Mouse (Mus musculus): Measurements from ENCODE around the gene Crbn.

The Crbn gene

DNA sequence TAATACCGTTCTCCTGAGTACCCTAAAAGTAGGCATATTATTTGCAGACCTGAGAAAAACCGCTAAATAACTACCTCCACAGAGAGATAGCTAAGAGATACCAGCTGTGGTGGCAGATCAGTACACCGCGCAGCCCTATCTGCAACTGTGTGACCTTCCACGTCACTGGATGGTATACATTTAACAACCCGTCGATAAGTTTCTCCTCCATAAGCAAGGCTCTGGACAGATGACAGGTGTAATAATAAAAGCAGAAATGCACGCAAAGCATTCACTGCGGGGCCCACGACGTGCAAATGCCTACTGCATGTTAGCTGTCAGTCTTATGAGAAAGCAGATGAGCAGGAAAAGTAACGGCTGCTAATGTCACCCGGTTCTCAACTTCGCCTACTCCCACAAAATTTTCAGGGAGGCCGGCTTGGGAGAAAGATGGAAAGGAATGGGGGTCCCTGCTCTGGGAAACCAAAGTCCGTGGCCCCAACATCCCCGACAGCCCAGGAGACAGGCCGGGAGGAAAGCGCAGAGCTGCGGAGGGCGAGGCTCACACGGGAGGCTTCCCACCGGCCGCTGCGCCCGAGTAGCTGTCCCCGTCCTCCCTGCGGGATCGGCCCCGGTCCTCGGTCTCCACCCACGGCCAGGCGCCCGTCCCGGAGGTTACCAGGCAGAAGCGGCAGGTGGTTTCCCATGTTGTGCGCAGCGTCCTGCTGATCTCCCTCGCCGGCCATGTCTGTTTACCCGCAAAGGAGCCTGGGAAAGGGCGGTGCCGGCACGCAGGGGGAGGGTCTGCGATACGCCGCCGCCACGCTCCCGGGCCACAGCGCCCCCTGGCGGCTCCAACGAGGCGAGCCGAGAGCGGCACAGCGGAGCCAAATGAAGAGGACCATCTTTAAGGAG is at the start of gene Crbn:
Gene Crbn (minus strand): TSS at position 745 of the 894 bp plus-strand sequence.
- DNase-seq (ENCODE audit: low spot score) = peak; percentile 88

DNA sequence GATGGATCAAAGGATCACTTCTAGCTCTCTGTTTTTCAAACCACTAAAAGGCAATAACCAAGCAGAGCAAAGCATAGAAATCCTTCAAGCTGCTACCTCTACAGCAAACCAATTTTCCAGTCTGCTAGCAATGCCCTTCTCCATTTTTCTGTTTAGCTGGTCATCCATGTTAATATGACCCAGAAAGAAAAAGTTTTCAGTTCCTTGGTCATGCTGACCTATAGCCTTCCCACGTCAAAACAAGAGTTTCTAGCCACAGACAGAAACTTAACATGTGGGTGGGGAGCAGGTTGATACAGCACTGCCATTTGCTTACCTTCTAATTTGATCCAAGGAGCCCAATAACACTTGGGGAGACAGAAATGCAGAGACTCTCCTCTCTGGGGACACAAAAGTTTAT is 40.3 kb upstream of the Crbn start:
- DNase-seq (ENCODE audit: low spot score) = no peak

DNA sequence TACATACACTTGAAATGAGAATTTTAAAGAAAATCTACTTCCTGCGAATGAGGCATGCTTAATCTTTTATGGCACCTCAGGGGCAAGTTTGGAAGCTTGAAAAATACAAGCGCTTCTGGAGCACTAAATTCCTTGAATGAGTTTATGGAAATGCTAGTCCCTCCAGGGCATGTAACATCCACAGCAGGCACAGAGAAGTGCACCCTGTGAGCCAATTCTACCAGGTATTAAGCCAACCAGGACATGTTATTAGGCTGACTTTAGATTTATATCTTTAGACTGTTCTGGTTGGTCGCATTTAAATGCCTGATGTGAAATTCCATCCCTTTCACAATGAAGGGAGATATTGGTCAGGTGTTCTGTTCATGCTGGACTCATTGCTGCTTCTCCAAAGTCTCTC is 38.2 kb upstream of the Crbn start:
- DNase-seq (ENCODE audit: low spot score) = no peak

DNA sequence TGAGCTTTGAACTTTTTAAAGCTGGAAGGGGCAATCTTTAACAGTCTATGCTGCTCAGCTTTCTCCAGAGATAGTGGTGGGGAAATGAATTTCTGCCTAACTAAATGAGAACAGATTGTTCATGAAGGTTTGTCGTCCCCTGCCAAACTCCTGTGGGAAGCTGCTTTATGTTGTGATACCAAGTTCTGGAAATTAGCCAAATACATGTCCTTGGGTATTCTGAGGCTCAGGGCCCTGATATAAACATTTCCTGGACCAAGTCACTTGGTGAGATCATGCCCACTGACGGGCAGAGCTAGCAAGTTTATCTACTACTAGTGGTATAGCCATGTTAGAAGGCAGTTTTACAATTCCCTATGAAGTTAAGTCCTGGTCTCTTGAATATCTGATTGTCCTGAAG is 35.4 kb upstream of the Crbn start:
- DNase-seq (ENCODE audit: low spot score) = no peak

DNA sequence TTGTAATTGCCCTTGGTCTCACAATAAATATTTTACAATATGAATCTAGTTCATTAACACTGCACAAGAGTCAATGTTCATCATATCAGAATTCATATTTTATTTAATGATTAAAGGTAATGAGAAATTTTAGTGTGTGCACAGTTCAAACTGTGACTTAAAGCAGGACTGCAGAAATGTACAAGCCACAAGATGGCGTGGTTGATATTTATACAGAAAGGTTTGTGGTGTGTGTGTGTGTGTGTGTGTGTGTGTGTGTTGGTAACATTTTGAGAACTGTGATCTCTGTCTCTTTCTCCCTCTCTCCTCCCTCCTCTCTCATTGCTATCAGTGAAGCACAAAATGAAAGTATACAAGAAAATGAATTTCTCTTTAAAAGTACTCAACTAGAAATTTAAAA is 22.5 kb upstream of the Crbn start:
- peak; percentile 45 for DNase-seq (ENCODE audit: low spot score)

DNA sequence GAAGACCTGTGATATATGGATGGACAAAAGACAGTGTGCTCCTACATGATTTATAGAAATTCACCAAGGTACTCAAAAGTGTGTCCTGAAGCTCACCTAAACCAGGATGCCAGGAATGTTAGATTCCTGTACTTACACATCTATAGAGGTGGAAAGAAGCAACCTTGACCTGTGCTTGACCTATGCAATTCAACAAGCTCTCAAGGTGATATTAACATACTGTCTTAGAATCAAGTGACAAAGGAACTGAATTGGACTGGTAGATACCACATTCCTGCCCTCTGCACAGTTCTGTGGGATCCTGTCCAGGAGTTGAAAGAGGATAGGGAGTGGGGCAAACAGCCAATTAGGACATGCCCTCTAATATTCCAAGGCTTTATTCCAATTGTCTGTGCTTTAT is 20.7 kb upstream of the Crbn start:
- no peak for DNase-seq (ENCODE audit: low spot score)

DNA sequence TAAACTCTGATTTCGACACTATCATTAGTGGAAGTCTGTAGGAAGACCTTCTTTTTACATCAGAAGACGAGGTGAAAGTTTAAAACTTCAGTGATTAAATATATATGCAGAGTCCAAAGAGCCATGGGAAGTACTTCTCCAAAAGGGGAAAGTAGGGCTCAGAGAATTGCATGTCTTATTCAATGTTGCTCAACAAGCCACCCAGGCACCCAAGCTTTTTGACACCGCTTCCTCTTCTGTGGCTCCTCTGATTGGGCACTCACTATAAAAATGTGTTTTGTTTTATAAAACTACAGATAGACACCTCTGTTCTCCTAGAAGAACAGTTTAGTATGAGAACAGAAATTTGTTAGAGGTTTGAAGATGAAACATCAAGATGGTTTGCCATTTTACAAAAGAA is 20.0 kb upstream of the Crbn start:
- DNase-seq (ENCODE audit: low spot score) = no peak

DNA sequence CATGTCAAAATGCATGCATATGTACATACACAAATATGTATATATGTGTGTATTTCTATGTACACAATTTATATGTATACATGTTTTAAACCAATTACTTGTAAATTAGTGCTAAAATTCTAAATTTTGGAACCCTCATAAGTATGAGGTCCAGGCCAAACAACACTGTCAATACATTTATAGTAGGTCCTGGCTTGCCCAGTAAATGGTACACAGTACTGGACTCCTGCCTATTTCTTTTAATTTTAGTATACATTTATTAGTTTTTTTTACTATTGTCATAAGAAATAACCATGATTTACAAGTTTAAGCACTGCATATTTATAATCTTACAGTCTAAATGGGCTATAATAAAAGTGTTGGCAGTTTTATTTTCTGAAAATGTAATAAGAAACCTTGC is 19.4 kb upstream of the Crbn start:
- DNase-seq (ENCODE audit: low spot score) = no peak

DNA sequence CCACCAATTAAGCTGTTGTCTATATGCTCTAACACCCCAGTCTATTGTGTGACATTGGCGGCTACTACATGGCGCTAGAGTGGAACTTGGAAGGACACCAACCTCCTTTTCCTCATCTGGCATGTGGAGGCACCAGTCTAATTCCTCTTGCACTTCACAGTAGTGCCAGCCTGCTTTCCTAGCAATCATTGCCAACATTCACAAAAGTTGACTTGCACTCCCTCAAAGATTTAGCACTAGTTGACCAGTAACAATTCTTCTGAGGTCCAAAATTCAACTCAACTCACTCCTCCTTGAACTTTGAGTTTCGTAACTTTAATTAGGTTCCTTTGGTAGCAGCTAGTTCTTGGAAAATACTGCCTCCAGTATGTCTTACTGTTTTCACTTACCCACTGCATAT is 10.8 kb upstream of the Crbn start:
- no peak for DNase-seq (ENCODE audit: low spot score)

DNA sequence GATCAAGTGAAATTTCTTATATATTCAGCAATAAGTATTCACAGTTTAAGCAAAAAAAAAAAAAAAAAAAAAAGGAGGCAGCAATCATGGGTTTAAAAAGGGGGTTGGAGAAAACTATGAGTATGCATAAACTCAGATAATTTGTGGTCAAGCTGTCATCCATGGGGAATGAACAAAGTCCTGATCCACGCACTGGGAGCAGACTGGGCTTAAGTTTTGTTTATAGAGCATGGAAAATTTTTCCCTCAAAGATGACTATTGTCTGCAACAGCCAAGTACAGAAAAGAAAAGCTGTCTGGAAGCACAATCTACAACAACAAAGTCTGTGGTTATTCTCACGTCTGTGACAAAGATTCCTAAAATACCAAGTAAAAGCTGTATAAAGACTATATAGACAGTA is 9.3 kb upstream of the Crbn start:
- DNase-seq (ENCODE audit: low spot score) = no peak

DNA sequence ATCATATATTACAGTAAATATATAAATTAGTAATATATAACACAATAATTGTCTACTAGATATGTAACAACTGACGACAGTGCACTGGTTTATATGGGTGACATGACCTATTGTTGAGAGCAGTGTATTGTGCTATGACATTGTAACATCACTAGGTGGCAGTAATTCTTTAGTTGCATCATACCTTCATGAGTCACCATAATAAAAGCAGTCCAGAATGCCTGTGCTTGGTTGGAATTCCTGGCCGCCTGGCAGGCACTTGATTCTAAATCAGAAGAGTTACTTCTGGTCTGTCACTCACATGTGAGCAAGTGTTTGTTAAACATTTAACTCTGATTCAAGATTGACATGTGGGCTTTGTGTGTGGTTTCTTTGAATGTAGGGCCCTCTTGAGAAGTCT is 5.0 kb upstream of the Crbn start:
- peak; percentile 67 for DNase-seq (ENCODE audit: low spot score)

DNA sequence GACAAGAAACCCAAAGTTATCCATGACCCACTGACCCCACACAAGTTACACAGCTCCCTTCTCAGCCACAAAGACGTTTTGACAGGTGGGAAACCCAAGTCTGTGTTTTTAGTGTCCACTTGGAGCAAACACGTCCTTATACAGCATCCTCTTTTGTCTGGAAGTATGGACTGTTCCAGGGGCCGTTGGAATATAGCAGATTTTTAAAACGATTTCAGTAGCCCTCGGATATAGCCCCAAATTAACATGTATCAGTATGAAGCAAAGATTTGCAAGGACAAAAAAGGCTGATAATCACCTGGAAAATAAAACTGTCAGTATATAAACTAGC is 315 bp upstream of the Crbn start:
- no peak for DNase-seq (ENCODE audit: low spot score)

DNA sequence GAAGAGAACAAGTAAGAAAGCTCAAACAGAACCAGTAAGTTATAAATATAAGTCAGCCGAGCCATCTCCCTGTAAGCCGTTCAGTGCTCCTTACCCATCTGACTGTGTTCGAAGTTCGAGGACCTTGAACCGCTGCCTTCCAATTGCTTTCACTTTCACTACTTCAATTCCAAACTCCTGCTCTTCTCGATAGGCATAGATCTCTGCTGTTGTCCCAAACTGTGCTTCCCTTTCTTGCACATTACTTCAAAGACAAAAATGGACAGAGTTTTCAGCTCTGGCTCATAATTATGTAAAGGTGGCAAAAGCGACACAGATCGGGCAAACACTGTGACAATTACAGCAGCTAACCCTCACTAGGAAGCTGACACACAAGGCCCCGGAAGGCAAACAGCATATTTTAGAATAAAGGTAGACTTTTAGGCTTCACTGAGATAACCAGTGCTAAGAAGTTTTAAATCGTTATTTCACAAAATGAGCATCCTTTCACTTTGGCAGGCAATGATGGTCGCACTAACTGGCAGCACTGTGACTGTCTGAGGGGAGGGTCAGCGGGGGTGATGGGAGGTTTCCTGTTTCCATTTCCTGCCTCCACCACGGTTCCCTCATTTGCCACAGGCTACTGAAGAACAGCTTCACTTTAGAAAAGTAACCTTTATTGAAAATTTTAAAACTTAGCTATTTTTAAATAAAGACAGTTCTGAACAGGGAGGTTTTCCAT is 5.6 kb downstream of the Crbn start:
- DNase-seq (ENCODE audit: low spot score) = no peak

DNA sequence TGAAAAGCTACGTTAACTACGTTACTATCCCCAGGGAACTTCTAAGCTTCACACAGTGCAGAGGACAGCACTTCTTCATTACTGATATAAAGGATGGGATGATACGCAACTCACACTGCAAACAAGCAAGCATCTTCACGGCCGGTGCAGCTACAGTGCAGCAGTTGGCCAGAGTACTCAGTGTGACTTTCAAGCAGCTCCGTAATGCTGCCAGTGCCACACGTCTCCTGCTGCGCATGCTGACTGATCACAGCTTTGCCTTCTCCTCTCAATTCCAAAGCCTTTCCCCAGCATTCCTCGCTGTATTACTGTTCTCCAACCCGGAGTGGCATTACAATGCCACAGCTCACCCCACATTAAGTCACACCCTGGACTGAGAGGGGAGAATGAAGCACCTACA is 6.3 kb downstream of the Crbn start:
- no peak for DNase-seq (ENCODE audit: low spot score)

DNA sequence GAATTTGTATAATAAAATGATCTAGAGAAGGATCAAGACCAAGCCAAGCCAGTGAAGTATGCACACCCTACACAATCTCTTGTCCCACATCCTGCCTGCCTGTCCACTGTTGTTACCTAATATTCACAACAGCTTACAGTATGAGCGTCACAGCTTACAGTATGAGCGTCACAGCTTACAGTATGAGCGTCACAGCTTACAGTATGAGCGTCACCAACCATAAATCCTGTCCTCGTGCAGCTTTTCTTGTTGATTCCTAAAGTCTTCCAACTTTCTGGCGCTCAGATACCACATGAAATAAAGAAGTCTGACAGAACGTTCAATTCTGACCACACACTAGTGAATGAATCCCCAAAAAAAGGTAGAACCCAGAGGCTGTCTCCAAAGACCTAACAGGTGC is 6.8 kb downstream of the Crbn start:
- DNase-seq (ENCODE audit: low spot score) = no peak

DNA sequence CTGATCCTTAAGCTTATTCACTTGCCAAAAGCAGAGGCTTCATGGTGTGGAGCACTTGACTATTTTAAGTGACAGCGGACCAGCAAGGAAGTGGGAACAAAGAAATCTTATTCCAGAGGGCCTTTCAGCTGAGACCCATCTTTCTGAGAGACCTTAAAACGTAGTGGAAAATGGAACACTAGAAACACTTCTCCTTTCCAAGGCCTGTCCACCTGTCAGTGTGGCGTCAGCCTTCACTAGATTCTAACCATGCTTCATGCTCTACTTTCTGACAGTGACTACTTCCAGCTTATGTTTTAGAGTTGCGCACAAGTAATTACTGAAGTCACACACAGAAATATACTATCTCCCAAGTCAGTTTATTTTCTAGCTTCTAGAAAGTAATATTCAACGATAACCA is 7.4 kb downstream of the Crbn start:
- no peak for DNase-seq (ENCODE audit: low spot score)

DNA sequence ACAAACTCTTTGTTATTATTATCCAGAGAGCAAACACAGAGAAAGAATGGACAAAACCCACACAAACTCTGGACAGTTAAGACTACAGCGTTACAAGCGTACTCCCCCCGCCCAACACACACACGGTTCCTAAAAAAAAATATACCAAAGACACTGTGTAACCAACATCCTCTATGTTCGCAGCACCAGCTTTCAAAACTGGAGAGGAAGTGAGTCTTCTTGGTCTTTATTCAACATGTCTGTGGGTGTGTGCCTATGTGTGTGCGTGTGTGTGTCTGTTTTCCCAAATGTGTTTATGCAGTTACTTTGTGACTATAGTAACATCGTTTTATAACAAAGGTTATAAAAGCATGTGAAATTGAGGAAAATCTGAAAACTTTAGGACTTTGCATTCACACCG is 8.4 kb downstream of the Crbn start:
- no peak for DNase-seq (ENCODE audit: low spot score)

DNA sequence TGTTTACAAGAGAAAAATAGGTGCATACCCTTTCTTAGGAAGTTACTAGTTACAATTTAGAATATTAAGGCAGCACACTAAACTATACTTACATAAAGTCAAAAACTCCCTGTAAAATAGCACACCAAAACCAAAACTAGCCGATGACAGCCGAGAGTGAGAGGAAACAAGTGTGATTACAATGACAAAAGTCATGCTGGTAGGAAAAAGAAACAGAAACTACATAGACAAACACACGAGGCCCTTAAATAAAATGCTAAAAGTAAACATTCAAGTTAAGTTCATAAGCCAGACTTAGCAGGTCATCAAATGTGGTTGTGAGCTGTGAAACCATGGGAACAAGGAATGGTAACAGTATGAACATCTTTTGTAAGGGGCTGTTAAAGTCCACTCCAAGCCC is 12.7 kb downstream of the Crbn start:
- no peak for DNase-seq (ENCODE audit: low spot score)

DNA sequence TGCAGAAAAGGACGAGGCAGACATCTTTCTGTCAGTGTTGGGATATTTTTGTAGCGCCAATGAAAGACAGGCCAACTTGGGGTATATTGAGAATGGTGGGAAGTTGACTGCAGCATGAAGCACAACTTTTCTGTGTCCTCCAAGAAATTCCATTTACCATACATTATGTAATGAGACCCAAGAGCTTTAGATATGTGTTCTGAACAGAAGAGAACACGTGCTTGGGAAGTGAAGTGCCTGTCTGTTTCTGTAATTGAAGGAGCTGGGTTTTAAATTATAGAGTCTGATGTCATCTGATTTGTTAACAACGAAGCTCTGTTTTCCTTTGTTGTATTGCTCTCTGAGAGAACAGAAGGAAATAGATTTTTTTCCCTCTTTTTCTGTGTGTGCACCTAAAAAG is 29.8 kb downstream of the Crbn start:
- no peak for DNase-seq (ENCODE audit: low spot score)

DNA sequence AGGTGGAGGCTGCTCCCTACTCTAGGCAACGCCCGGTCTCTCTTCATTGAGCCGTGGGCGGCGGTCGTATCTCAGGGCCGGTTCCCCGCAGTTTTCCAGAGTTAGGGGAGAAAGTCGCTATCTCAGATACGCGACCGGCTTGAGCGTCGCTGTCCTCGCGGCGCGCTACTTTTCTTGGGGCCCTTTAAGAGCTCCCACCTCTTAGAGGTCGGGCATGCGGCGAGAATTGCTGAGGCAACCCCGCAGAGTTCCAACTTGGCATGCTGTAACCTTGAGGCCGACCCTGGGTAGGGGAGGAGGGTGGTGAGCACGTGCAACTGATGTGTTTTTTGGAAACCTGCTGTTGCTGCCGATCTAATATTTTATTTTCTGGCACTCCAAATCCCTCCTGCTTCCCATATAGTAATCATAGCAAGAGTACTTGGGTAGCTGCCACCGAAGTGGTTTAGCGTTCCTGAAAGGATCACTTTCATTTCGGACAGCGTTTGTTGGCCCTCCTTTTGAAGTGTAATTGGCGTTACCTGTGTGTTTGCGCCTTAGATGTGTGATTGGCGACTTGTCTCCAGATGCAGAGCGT is 30.5 kb downstream of the Crbn start:
- peak; percentile 8 for DNase-seq (ENCODE audit: low spot score)

DNA sequence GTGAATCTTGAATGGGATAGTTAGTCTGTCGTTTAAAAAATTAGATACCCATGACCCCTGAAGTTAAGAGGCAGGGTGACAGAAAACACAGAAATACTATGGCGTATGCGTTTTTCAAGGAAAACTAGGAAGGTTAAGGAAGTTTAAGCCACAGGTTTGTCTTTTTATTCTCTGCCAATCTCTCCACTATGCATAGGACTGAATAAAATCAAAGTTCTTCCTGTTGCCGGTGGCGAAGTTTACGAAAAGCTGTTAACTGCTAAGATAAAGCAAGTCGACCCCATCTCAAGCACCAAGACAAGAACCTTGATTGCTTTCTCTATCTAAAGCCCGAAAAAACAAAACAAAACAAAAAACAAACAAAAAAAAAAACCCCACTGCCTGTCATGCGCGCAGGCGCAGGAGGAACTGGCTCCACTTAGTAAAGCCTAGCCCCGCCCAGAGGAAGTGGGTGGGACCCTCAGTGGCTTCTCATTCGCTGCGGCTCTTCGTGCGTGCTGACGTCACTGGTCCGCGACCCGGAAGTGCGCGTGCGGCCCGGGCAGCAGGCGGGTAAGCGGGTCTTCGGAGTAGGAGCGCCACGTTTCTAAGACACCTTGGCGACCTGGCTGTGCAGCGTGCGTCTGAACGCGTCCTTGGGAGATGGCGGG is 31.1 kb downstream of the Crbn start, which contains the start of gene Trnt1:
Gene Trnt1 (plus strand): TSS at position 481 of the 650 bp plus-strand sequence.
- DNase-seq (ENCODE audit: low spot score) = peak; percentile 98

DNA sequence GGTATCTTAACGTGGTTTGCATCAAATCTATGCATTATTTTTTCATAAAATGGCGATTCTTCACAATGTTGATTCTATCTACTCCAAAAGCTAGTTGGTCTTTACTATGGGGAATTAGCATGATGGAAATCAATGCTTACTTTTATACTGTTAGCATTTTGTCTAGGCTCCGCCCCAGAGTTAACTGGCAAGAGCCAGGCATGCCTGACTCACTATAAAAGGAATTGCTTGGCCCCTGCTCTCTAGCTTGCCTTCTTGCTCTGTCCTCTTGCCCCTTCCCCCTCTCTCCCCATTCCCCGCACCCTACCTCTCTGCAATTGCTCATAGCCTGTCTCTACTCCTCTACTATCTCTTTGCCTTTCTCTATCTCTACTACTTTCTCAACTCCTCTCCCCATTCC is 33.1 kb downstream of the Crbn start:
- DNase-seq (ENCODE audit: low spot score) = no peak

DNA sequence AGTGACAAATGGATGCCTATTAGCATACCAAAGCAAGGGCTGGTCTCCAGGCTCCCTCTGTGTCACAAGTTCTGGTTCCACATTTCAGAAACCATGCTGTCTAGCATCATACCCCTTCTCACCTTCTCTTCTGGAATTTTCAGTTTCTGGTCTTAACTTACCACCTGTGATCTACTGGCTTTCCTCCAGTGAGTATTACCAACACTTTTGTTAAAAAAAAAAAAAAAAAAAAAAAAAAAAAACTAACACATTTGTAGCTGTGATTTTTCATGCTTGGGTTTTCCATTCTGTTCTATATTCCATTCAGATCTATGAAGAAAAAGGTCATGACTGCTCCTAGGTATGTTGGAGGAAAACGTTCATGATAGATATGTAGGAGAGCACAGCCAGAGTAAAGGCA is 34.0 kb downstream of the Crbn start:
- DNase-seq (ENCODE audit: low spot score) = no peak

All from embryo, embryonic 10 days (tissue).